Mouse (Mus musculus) cerebellum, postnatal 4 days (tissue): ENCODE data around the gene Sf1.
A peak's percentile ranks its signal among the peaks of the same experiment; 100 is the strongest.

ENCODE experiments used
- DNase-seq, 2 experiments: peaks; one replicate each; pipeline ENCODE4 v3.0.0; 2022; ENCODE audit warnings: low spot score in 2 of 2, mixed read lengths in 1 of 2

Gene Sf1

DNA sequence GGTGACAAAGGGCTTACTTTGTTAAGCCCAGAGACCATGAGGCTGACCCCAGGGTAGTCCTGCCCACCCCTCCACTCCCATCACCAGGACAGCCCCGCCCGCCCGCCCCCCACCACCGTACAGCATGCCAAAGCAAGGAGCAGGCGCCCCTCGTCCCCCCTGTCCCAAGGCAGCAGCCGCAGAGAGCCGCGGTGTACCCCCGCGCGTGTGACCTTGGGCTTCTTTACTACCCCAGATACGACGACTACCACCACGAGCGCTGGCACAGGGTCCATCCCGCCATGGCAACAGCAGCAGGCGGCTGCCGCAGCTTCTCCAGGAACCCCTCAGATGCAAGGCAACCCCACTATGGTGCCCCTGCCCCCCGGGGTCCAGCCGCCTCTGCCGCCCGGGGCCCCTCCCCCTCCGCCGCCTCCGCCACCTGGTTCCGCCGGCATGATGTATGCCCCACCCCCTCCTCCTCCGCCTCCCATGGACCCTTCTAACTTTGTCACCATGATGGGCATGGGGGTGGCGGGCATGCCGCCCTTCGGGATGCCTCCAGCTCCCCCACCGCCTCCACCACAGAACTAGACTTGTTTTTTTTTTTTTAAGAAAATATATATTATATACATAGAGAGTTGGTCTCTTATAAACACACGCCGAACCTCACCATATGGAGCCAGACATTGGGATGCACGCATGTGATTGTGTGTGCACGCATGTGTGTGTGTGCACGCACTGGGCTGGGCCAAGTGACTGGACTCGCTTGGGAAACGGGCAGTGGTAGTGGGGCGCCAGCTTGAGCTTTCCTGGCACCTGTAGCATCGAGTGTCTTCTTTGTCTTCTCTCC, 12.1 kb downstream of the Sf1 start:
- no peak for DNase-seq

- DNase-seq, result peak; percentile 66 to 82
Observed at GRCm38 (mm10) chr19:6376255-6376564, 12.7 kb downstream of the Sf1 start.

DNA sequence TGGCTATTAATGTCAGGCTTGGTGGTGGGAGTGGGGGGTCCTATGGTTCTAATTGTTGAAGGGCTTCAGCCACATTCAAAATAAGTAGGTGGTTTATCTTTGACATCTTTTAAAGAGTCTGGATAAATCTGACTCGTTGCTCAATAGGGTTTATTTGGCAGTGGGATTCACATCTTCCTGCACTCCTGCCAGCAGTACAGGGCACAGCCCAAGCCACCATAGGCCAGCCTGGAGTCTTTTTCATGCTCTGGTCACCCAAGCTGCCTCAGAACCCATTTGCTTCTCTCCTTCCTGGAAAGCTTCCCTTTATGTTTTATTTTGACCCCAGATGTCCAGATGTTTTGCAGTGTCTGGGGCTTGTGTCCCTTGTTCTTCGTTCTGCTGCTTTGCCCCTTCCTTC, 13.2 kb downstream of the Sf1 start:
- no peak for DNase-seq

GRCm38 (mm10) chr19:6377327-6378040, 14.0 kb downstream of the Sf1 start:
- DNase-seq, result no peak

GRCm38 (mm10) chr19:6380411-6381166, 17.1 kb downstream of the Sf1 start:
- no peak for DNase-seq

GRCm38 (mm10) chr19:6381238-6381637, 17.7 kb downstream of the Sf1 start:
- no peak for DNase-seq

GRCm38 (mm10) chr19:6382323-6382924, 18.9 kb downstream of the Sf1 start:
- no peak for DNase-seq

DNA sequence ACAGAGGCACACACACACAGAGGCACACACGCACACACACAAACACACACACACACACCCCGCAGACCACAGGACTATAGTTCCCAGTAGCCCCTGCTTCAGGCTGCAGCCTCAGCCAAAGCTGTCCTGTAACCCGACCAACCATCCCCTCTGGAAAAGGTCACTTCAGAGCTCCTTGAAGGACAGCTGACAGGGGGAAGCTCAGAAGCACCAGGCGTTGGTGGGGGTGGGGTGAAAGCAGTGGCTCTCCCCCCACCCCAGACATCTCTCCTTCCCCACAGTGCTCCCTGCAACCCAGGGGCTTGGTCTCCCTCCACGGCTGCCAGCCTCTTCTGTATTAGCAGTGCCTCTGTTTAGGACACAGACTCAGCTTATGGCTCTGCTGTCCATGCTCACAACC, 20.0 kb downstream of the Sf1 start:
- DNase-seq, result no peak

- DNase-seq, result no peak
Observed at GRCm38 (mm10) chr19:6384128-6384527, 20.6 kb downstream of the Sf1 start, which contains the start of gene Pygm. Gene Pygm, plus strand, starts transcription at chr19:6384399.

DNA sequence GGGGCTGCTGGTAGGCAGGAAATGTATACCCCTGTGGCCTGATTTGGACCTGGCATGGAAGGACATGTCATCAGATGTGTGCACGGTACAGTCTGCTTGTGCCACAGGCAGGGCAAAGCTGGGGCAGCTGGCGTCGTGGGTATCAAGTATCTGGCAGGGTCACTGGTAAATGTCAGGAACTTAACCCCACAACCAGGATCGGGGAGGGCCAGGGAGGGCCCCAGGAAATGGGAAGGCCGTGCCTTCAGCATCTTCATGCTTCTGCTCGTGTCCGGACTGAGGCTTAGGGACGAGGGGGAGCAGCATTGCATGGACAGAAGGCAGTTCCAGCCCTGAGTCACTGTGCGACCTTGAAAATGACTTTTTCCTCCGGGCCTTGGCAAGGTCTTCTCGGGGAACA, 21.5 kb downstream of the Sf1 start:
- DNase-seq, result no peak

DNA sequence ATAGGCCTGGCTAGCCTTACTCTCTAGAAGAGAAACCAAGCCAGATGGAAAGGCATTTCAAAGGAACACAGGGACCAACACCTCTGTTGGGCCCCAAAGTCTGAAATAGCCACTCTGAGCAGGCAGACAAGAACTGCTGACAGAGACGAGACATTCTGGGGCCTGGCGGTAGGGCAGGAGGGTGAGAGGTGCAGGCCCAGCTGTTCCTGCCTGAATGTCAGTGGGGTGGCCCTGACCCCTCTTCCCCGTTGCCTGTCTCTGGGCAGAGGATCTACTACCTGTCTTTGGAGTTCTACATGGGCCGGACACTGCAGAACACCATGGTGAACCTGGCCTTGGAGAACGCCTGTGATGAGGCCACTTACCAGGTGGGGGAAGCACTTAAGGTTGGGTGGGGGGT, 21.9 kb downstream of the Sf1 start:
- no peak for DNase-seq

- no peak for DNase-seq
Observed at GRCm38 (mm10) chr19:6385821-6386220, 22.3 kb downstream of the Sf1 start.

DNA sequence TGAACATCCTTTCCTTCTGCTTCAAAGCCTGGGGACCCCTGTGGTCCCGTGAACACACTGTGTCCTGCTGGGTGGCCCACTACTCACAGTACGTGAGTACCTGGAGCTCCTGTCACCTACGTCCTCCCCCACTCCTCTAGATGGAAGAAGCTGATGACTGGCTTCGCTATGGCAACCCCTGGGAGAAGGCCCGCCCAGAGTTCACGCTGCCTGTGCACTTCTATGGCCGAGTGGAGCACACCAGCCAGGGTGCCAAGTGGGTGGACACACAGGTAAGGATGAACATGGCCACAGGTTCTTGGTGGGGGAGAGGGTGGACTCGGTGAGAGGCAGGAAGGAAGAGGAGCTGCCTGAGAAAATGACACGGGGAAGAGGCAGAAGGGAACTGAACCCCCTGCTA, 22.7 kb downstream of the Sf1 start:
- DNase-seq, result no peak

DNA sequence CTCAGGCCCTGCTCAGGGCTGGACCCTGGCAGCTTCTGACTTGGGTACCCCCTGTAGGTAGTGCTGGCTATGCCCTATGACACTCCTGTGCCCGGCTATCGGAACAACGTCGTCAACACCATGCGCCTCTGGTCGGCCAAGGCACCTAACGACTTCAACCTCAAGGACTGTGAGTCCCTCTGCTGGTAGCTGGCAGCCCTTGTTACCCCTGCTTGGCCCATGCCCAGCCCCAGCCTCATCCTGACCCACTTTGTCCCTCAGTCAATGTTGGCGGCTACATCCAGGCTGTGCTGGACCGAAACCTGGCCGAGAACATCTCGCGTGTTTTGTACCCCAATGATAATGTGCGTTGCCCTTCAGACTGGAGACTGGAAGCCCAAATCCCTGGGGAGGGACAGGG, 24.5 kb downstream of the Sf1 start:
- DNase-seq, result no peak

- no peak for DNase-seq
Observed at GRCm38 (mm10) chr19:6389803-6390202, 26.3 kb downstream of the Sf1 start.

DNA sequence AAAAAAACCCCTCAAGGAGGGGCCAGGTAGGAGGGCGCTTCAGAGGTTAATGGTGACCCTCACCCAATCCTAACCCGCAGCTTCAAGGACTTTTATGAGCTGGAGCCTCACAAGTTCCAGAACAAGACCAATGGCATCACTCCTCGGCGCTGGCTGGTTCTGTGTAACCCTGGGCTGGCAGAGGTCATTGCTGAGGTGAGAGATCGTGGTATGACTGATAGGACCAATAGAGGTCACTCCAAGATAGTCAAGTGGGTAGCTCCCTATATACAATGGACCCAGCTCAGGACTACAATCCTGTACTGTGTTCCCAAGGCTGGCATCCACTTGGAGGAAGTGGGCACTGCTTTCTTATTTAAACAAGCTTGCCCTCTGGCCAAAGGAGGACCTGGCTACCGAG, 26.8 kb downstream of the Sf1 start:
- no peak for DNase-seq

DNA sequence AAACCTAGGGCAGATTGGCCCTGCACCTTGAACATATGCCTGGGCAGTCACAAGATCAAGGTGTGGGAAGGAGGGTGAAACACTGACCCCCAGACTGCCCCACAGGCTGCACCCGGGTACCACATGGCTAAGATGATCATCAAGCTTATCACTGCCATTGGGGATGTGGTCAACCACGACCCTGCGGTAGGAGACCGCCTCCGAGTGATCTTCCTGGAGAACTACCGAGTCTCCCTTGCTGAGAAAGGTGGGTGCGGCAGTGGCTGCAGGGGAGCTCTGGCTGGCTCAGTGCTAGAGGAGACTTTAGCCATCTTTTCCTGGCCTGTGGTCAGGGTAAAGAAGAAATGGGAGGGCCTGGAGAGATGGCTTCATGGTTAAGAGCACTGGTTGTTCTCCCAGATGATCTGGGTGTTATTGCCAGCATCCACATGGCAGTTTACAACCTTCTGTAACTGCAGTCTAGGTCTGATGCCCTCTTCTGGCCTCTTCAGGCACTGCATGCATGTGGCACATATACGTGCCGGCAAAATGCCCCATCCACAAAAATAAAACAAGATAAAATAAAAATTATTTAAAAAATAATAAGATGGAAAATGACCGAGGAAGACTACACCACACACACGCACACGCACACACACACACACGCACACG, 29.4 kb downstream of the Sf1 start:
- DNase-seq, result no peak

- DNase-seq, result no peak
Observed at GRCm38 (mm10) chr19:6393637-6394036, 30.1 kb downstream of the Sf1 start.

DNA sequence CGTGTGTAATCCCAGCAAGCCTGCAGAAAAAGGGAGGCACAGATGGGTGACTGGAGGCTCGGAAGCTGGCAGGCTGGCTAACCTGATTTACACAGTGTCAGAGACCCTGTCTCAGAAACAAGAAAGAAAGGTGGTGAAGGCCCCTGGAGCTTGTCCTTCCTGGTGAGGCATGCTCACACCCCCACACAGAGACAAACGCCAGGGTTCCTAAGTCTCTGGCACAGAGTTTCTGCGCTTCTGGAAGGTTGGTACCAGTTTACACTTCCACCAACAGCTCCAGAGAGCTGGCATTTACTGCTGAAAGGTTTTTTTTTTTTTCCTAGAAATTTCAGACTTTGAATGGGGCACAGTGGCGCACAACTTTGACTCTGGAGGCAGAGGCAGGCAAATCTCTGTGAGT, 32.7 kb downstream of the Sf1 start:
- no peak for DNase-seq

DNA sequence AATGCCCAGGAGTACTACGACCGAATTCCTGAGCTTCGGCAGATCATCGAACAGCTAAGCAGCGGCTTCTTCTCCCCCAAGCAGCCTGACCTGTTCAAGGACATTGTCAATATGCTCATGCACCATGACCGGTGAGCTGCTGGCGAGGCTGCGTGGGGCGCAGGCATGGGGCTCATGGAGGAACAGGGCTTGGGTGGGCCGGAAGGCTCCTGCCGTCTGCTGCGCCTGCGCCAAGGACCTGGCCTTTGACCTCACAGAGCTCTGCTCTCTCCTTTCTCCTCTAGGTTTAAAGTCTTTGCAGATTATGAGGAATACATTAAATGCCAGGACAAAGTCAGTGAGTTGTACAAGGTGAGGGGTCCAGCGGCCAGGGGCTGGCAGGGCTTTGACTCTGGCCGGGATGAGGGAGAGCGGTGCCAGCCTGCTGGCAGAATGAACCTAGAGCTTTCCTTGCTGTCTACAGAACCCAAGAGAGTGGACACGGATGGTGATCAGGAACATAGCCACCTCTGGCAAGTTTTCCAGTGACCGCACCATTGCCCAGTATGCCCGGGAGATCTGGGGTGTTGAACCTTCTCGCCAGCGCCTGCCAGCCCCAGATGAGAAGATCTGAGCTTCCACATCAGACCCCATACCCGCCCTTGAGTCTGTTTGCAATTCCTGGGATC, 34.2 kb downstream of the Sf1 start:
- DNase-seq, result no peak
